Comparison of ENCODE assay signal across 10 mouse cellular contexts in genomic region chr9:63982937-63983632, GRCm38 (mm10). TPM values are rescaled to one million over a fixed set of nuclear protein-coding genes. Genes with fewer than 3 reads are reported as not detected.
DNase-seq lines count a peak whose midpoint lies in the region; ATAC-seq and TF ChIP-seq lines count a peak whose summit lies in the region.
"Had no signal": no experiment of that assay in that cellular context is flagged by ENCODE, and none has a peak within 500 bp of the region (broad histone marks: within the 10 kb centered on the region; RNA-seq: fewer than 3 reads in every experiment).

No protein-coding gene starts in this region.

- intact Hi-C loops in heart, postnatal 10 days (cut with DNase I), result loop anchor here (1.0 kb wide), 1 partner anchor 39 kb away; no protein-coding TSS in a partner anchor

- TF ChIP-seq CTCF in liver, embryonic 14.5 days (IDR thresholded peaks at IDR 0.05; ENCODE audit: low read depth), result peak; percentile 83

- H3K4me1 ChIP-seq in heart, embryonic 15.5 days (replicated peaks), result peaks cover 92% of the 10 kb centered on the region
- peaks cover 0 to 39% of the 10 kb centered on the region in 2 experiments; a peak in 3 of 4 replicates for H3K4me1 ChIP-seq in liver, embryonic 14.5 days (replicated peaks; ENCODE audit: control insufficient read depth in 2 of 2, insufficient read depth in 2 of 2, low read length in 1 of 2)

- no peak overlapping the region for H3K9ac ChIP-seq in heart, embryonic 15.5 days
- H3K9ac ChIP-seq in liver, embryonic 14.5 days (replicated peaks), result no peak overlapping the region
- H3K9ac ChIP-seq: lung, embryonic 15.5 days; neural tube, embryonic 15.5 days had no signal

- 77% methylated on average over 12 of the region's 12 CpGs for WGBS in heart, embryonic 15.5 days
- 66% methylated on average over 12 of the region's 12 CpGs for WGBS in liver, embryonic 14.5 days (ENCODE audit: insufficient replicate concordance)

- no peak overlapping the region for H3K4me3 ChIP-seq in heart, embryonic 15.5 days
- H3K4me3 ChIP-seq in liver, embryonic 14.5 days (ENCODE audit: insufficient read depth in 1 of 2, low read depth in 2 of 2, low read length in 2 of 2), result no peak overlapping the region
- H3K4me3 ChIP-seq: lung, embryonic 15.5 days; neural tube, embryonic 15.5 days had no signal

- H3K9me3 ChIP-seq in heart, embryonic 15.5 days (replicated peaks), result no peaks in the 10 kb centered on the region
- H3K9me3 ChIP-seq in liver, embryonic 14.5 days (ENCODE audit: control insufficient read depth, low read length), result no peaks in the 10 kb centered on the region
- H3K9me3 ChIP-seq: lung, embryonic 15.5 days; neural tube, embryonic 15.5 days had no signal

- TF ChIP-seq EP300 in liver, embryonic 14.5 days (IDR thresholded peaks at IDR 0.05; ENCODE audit: low read depth), result no peak

- H3K4me2 ChIP-seq in heart, embryonic 15.5 days, result no peak overlapping the region
- H3K4me2 ChIP-seq in liver, embryonic 14.5 days (ENCODE audit: low read depth), result no peak overlapping the region
- H3K4me2 ChIP-seq: neural tube, embryonic 15.5 days had no signal

- H3K27me3 ChIP-seq in heart, embryonic 15.5 days, result no peaks in the 10 kb centered on the region
- H3K27me3 ChIP-seq in liver, embryonic 14.5 days (ENCODE audit: control insufficient read depth, insufficient read depth, low read length), result no peaks in the 10 kb centered on the region
- H3K27me3 ChIP-seq: lung, embryonic 15.5 days; neural tube, embryonic 15.5 days had no signal

- ATAC-seq in heart, embryonic 15.5 days (replicated peaks; ENCODE audit: insufficient number of reproducible peaks, insufficient read depth, low FRiP score, low read depth), result no peak
- ATAC-seq in liver, embryonic 14.5 days (ENCODE audit: insufficient read depth), result 0 out of 2 replicates have a peak, but pooled peaks have one; percentile 13

- no peak for DNase-seq in heart, postnatal 10 days
- DNase-seq in A20 (ENCODE audit: low read depth, low spot score) (peak; percentile 43), R1 (ENCODE audit: low read depth, low spot score) (peak; percentile 77)
- no peak for DNase-seq in liver, embryonic 14.5 days (ENCODE audit: low read depth in 3 of 3, low spot score in 3 of 3)
- no peak for DNase-seq in adrenal gland, adult 18-20 months (ENCODE audit: low spot score in 2 of 2)
- DNase-seq in left cerebral cortex, adult 18-20 months (ENCODE audit: low spot score in 2 of 2), result no peak
- DNase-seq in natural killer cell, adult 2 months (ENCODE audit: low spot score in 2 of 2), result no peak

- peak overlapping the region; percentile 45 for H3K27ac ChIP-seq in heart, embryonic 15.5 days
- H3K27ac ChIP-seq in liver, embryonic 14.5 days, result no peak overlapping the region
- H3K27ac ChIP-seq: neural tube, embryonic 15.5 days had no signal

- no peaks in the 10 kb centered on the region for H3K36me3 ChIP-seq in heart, embryonic 15.5 days
- H3K36me3 ChIP-seq in liver, embryonic 14.5 days (replicated peaks; ENCODE audit: control insufficient read depth, insufficient read depth, low read depth), result no peaks in the 10 kb centered on the region
- H3K36me3 ChIP-seq: lung, embryonic 15.5 days; neural tube, embryonic 15.5 days had no signal

RNA-seq across cellular contexts. Expression of gene Smad6, which starts 38.8 kb away (rescaled TPM):
- 16.4 and 19.8 TPM in 2 replicates for polyA plus RNA-seq in heart, embryonic 15.5 days (2015; fragmentation: Nextera tagmentation; extraction: Ambion mirVana)
- 10 to 100 TPM; 16.1 to 19.4 TPM for total RNA-seq in heart, postnatal 10 days (2021)
- polyA plus RNA-seq in liver, embryonic 14.5 days (2012; rRNA removed), result 3.9 and 5.2 TPM in 2 replicates
- 1.8 and 2.1 TPM in 2 replicates for polyA plus RNA-seq in liver, embryonic 14.5 days (2014; fragmentation: Nextera tagmentation; extraction: Ambion mirVana)
- 1 to 10 TPM; 5.4 to 5.5 TPM for total RNA-seq in adrenal gland, adult 18-20 months (2021)
- total RNA-seq in left cerebral cortex, adult 18-20 months (2021), result 1 to 10 TPM; 2.1 to 2.5 TPM

Comparison
In these comparisons a context has a peak if more than half of its experiments do, and no peak if none do; other contexts are left out.
1. DNase-seq: peak in A20 (single experiment) and R1 (single experiment); none in heart, postnatal 10 days (0 of 2), liver, embryonic 14.5 days (0 of 3), adrenal gland, adult 18-20 months (0 of 2), left cerebral cortex, adult 18-20 months (0 of 2) and natural killer cell, adult 2 months (0 of 2).